8 mouse cellular contexts compared by ENCODE assay signal in genomic region chr16:57611768-57612167, GRCm38 (mm10). TPM values are rescaled to one million over a fixed set of nuclear protein-coding genes. Genes with fewer than 3 reads are reported as not detected.
DNase-seq lines count a peak whose midpoint lies in the region; ATAC-seq and TF ChIP-seq lines count a peak whose summit lies in the region.

No protein-coding gene starts in this region.

- H3K9me3 ChIP-seq in lung, postnatal 0 days (ENCODE audit: low read length), result no peaks in the 10 kb centered on the region

- ATAC-seq in cerebellum, adult (ENCODE audit: insufficient number of reproducible peaks, low FRiP score, low TSS enrichment), result 0 out of 2 replicates have a peak, but pooled peaks have one; percentile 47
- ATAC-seq in lung, postnatal 0 days, result no peak
- ATAC-seq in erythroid progenitor cell, adult 5-6 weeks (replicated peaks; ENCODE audit: low FRiP score, poor library complexity, severe bottlenecking), result no peak

- intact Hi-C loops in left cerebral cortex, postnatal 10 days (cut with DNase I), result no loop called here
- intact Hi-C loops in left cerebral cortex, postnatal 36 days (cut with DNase I), result loop anchor here (5.0 kb wide), 1 partner anchor 841 kb away; no protein-coding TSS in a partner anchor

- TF ChIP-seq CTCF in lung, postnatal 0 days (IDR thresholded peaks at IDR 0.05), result peak; percentile 78

- H3K27me3 ChIP-seq in lung, postnatal 0 days (replicated peaks; ENCODE audit: insufficient read depth, low read length), result no peaks in the 10 kb centered on the region

- H3K27ac ChIP-seq in lung, postnatal 0 days (ENCODE audit: low read length), result no peak overlapping the region

- TF ChIP-seq EP300 in lung, postnatal 0 days (IDR thresholded peaks at IDR 0.05), result no peak

- H3K4me3 ChIP-seq in lung, postnatal 0 days (ENCODE audit: low read depth, low read length), result no peak overlapping the region

- no peak for DNase-seq in cerebellum, adult 11 months
- DNase-seq in left cerebral cortex, postnatal 10 days (ENCODE audit: extremely low spot score in 1 of 2, low spot score in 2 of 2), result peak; percentile 23 to 29
- no peak for DNase-seq in left cerebral cortex, postnatal 36 days (ENCODE audit: low spot score in 2 of 2)
- peak; percentile 20 for DNase-seq in MN1 (ENCODE audit: low spot score)
- DNase-seq in embryo, embryonic 10.5 days (ENCODE audit: low spot score), result peak; percentile 68
- peak; percentile 60 for DNase-seq in lung, postnatal 0 days (ENCODE audit: low spot score)

- H3K4me2 ChIP-seq in lung, postnatal 0 days (replicated peaks; ENCODE audit: low read depth, low read length), result no peak overlapping the region

- H3K9ac ChIP-seq in lung, postnatal 0 days (replicated peaks; ENCODE audit: low read depth), result no peak overlapping the region

- 0 out of 2 replicates have a peak, but pooled peaks cover 3% of the 10 kb centered on the region for H3K4me1 ChIP-seq in lung, postnatal 0 days (ENCODE audit: insufficient read depth, low read depth, low read length)

- WGBS in lung, postnatal 0 days, result 5% methylated on average over 1 of the region's 1 CpGs

- H3K36me3 ChIP-seq in lung, postnatal 0 days (ENCODE audit: insufficient read depth, low read length), result no peaks in the 10 kb centered on the region

RNA-seq across cellular contexts. Expression of gene Cmss1, which starts 5.1 kb away (rescaled TPM):
- 10 to 100 TPM; 14.1 to 17.6 TPM for total RNA-seq in left cerebral cortex, postnatal 10 days (2021)
- 10 to 100 TPM; 18.5 to 19.1 TPM for total RNA-seq in left cerebral cortex, postnatal 36 days (2021)
- 23.1 and 27.3 TPM in 2 replicates for polyA plus RNA-seq in lung, postnatal 0 days (2015; fragmentation: Nextera tagmentation; extraction: Ambion mirVana)
- total RNA-seq in erythroid progenitor cell, adult 5-6 weeks (2015; ENCODE audit: low replicate concordance), result 2.2 and 8.4 TPM in 2 replicates
- 9.1 TPM in 1 of 2 replicates, not detected in the other for total RNA-seq in erythroid progenitor cell, adult 5-6 weeks (2017; ENCODE audit: low replicate concordance)

Comparison
In these comparisons a context has a peak if more than half of its experiments do, and no peak if none do; other contexts are left out.
1. DNase-seq: peak in left cerebral cortex, postnatal 10 days (2 of 2), MN1 (single experiment), embryo, embryonic 10.5 days (single experiment) and lung, postnatal 0 days (single experiment); none in cerebellum, adult 11 months (single experiment) and left cerebral cortex, postnatal 36 days (0 of 2).